Mouse (Mus musculus): ENCODE measurements around the gene Tm4sf5. TPM values are rescaled to one million over a fixed set of nuclear protein-coding genes. Genes with fewer than 3 reads are reported as not detected.

Gene Tm4sf5
- polyA plus RNA-seq, 1 experiment from 2014 or later, result 5.4 TPM

- 0 out of 2 replicates have a peak, but pooled peaks cover 2% of the 10 kb centered on the region for H3K4me1 ChIP-seq (replicated peaks)
- H3K9ac ChIP-seq, result no peak overlapping the region
- H3K4me2 ChIP-seq, result no peak overlapping the region
- H3K36me3 ChIP-seq, result no peaks in the 10 kb centered on the region
- WGBS, result 53% methylated on average over 12 of the region's 12 CpGs
- ATAC-seq (replicated peaks; ENCODE audit: insufficient number of reproducible peaks, insufficient read depth, low FRiP score, low read depth), result no peak
- no peak overlapping the region for H3K27ac ChIP-seq
- H3K4me3 ChIP-seq, result no peak overlapping the region
- no peaks in the 10 kb centered on the region for H3K27me3 ChIP-seq
- no peaks in the 10 kb centered on the region for H3K9me3 ChIP-seq (replicated peaks)
Measured at GRCm38 (mm10) chr11:70474872-70475534, 30.0 kb upstream of the Tm4sf5 start.

- Histone ChIP-seq H3K4me1 (replicated peaks) (no peaks in the 10 kb centered on the region), H3K27ac (no peak overlapping the region), H3K4me2 (no peak overlapping the region), H3K9ac (no peak overlapping the region), H3K27me3 (no peaks in the 10 kb centered on the region), H3K4me3 (no peak overlapping the region), H3K9me3 (replicated peaks) (no peaks in the 10 kb centered on the region), H3K36me3 (no peaks in the 10 kb centered on the region)
- WGBS, result 51% methylated on average over 2 of the region's 2 CpGs
- no peak for ATAC-seq (replicated peaks; ENCODE audit: insufficient number of reproducible peaks, insufficient read depth, low FRiP score, low read depth)
Measured at GRCm38 (mm10) chr11:70485498-70485897, 19.5 kb upstream of the Tm4sf5 start.

GRCm38 (mm10) chr11:70487816-70488215 lies 17.2 kb upstream of the Tm4sf5 start:
- no peak overlapping the region for H3K4me3 ChIP-seq
- H3K27me3 ChIP-seq, result no peaks in the 10 kb centered on the region
- no peaks in the 10 kb centered on the region for H3K4me1 ChIP-seq (replicated peaks)
- no peaks in the 10 kb centered on the region for H3K9me3 ChIP-seq (replicated peaks)
- H3K9ac ChIP-seq, result no peak overlapping the region
- WGBS, result 28% methylated on average over 4 of the region's 4 CpGs
- H3K4me2 ChIP-seq, result no peak overlapping the region
- ATAC-seq (replicated peaks; ENCODE audit: insufficient number of reproducible peaks, insufficient read depth, low FRiP score, low read depth), result no peak
- no peaks in the 10 kb centered on the region for H3K36me3 ChIP-seq
- H3K27ac ChIP-seq, result no peak overlapping the region

GRCm38 (mm10) chr11:70489138-70489537 lies 15.9 kb upstream of the Tm4sf5 start:
- WGBS, result 68% methylated on average over 3 of the region's 3 CpGs
- Histone ChIP-seq H3K27ac (no peak overlapping the region), H3K27me3 (no peaks in the 10 kb centered on the region), H3K4me2 (no peak overlapping the region), H3K36me3 (no peaks in the 10 kb centered on the region), H3K9ac (no peak overlapping the region), H3K9me3 (replicated peaks) (no peaks in the 10 kb centered on the region), H3K4me1 (replicated peaks) (no peaks in the 10 kb centered on the region), H3K4me3 (no peak overlapping the region)
- no peak for ATAC-seq (replicated peaks; ENCODE audit: insufficient number of reproducible peaks, insufficient read depth, low FRiP score, low read depth)

- Histone ChIP-seq H3K27me3 (no peaks in the 10 kb centered on the region), H3K36me3 (no peaks in the 10 kb centered on the region), H3K4me2 (no peak overlapping the region), H3K4me3 (no peak overlapping the region), H3K4me1 (replicated peaks) (no peaks in the 10 kb centered on the region), H3K9ac (no peak overlapping the region), H3K27ac (no peak overlapping the region), H3K9me3 (replicated peaks) (no peaks in the 10 kb centered on the region)
- WGBS, result 70% methylated on average over 6 of the region's 6 CpGs
- ATAC-seq (replicated peaks; ENCODE audit: insufficient number of reproducible peaks, insufficient read depth, low FRiP score, low read depth), result no peak
Measured at GRCm38 (mm10) chr11:70489684-70490083, 15.4 kb upstream of the Tm4sf5 start.

GRCm38 (mm10) chr11:70499566-70500475 lies 5.2 kb upstream of the Tm4sf5 start:
- Histone ChIP-seq H3K27ac (no peak overlapping the region), H3K4me3 (no peak overlapping the region), H3K4me1 (replicated peaks) (no peaks in the 10 kb centered on the region), H3K27me3 (0 out of 2 replicates have a peak, but pooled peaks cover 5% of the 10 kb centered on the region), H3K36me3 (no peaks in the 10 kb centered on the region), H3K4me2 (no peak overlapping the region), H3K9ac (no peak overlapping the region), H3K9me3 (replicated peaks) (no peaks in the 10 kb centered on the region)
- no peak for ATAC-seq (replicated peaks; ENCODE audit: insufficient number of reproducible peaks, insufficient read depth, low FRiP score, low read depth)
- WGBS, result 66% methylated on average over 14 of the region's 14 CpGs

- Histone ChIP-seq H3K36me3 (no peaks in the 10 kb centered on the region), H3K9me3 (replicated peaks) (no peaks in the 10 kb centered on the region), H3K4me1 (replicated peaks) (no peaks in the 10 kb centered on the region), H3K4me3 (no peak overlapping the region), H3K4me2 (no peak overlapping the region), H3K27ac (no peak overlapping the region), H3K9ac (no peak overlapping the region), H3K27me3 (0 out of 2 replicates have a peak, but pooled peaks cover 9% of the 10 kb centered on the region)
- no peak for ATAC-seq (replicated peaks; ENCODE audit: insufficient number of reproducible peaks, insufficient read depth, low FRiP score, low read depth)
- WGBS, result 81% methylated on average over 1 of the region's 1 CpGs
Measured at GRCm38 (mm10) chr11:70500476-70500812, 4.6 kb upstream of the Tm4sf5 start.

- Histone ChIP-seq H3K36me3 (no peaks in the 10 kb centered on the region), H3K27ac (no peak overlapping the region), H3K9me3 (replicated peaks) (no peaks in the 10 kb centered on the region), H3K27me3 (0 out of 2 replicates have a peak, but pooled peaks cover 10% of the 10 kb centered on the region), H3K4me2 (no peak overlapping the region), H3K4me3 (no peak overlapping the region), H3K4me1 (replicated peaks) (no peaks in the 10 kb centered on the region), H3K9ac (no peak overlapping the region)
- WGBS, result 62% methylated on average over 3 of the region's 3 CpGs
- no peak for ATAC-seq (replicated peaks; ENCODE audit: insufficient number of reproducible peaks, insufficient read depth, low FRiP score, low read depth)
Measured at GRCm38 (mm10) chr11:70502018-70502417, 3.0 kb upstream of the Tm4sf5 start.

GRCm38 (mm10) chr11:70506385-70506784 lies 1.3 kb downstream of the Tm4sf5 start:
- no peak overlapping the region for H3K4me3 ChIP-seq
- H3K27me3 ChIP-seq, result peaks cover 23% of the 10 kb centered on the region
- H3K4me1 ChIP-seq (replicated peaks), result peaks cover 7% of the 10 kb centered on the region; the same call in 1 of the 2 replicates
- ATAC-seq (replicated peaks; ENCODE audit: insufficient number of reproducible peaks, insufficient read depth, low FRiP score, low read depth), result no peak
- H3K9ac ChIP-seq, result no peak overlapping the region
- no peak overlapping the region for H3K27ac ChIP-seq
- H3K9me3 ChIP-seq (replicated peaks), result no peaks in the 10 kb centered on the region
- no peaks in the 10 kb centered on the region for H3K36me3 ChIP-seq
- 24% methylated on average over 4 of the region's 4 CpGs for WGBS
- no peak overlapping the region; the same call in 1 of the 2 replicates for H3K4me2 ChIP-seq

GRCm38 (mm10) chr11:70506962-70507515 lies 2.0 kb downstream of the Tm4sf5 start:
- 63% methylated on average over 7 of the region's 7 CpGs for WGBS
- Histone ChIP-seq H3K4me3 (no peak overlapping the region), H3K36me3 (no peaks in the 10 kb centered on the region), H3K27me3 (peaks cover 23% of the 10 kb centered on the region), H3K4me1 (replicated peaks) (peaks cover 7% of the 10 kb centered on the region; the same call in 1 of the 2 replicates), H3K4me2 (no peak overlapping the region), H3K9me3 (replicated peaks) (no peaks in the 10 kb centered on the region), H3K9ac (no peak overlapping the region), H3K27ac (no peak overlapping the region)
- no peak for ATAC-seq (replicated peaks; ENCODE audit: insufficient number of reproducible peaks, insufficient read depth, low FRiP score, low read depth)

GRCm38 (mm10) chr11:70509753-70510564 lies 4.9 kb downstream of the Tm4sf5 start:
- Histone ChIP-seq H3K27me3 (peaks cover 18% of the 10 kb centered on the region), H3K9ac (no peak overlapping the region), H3K4me1 (replicated peaks) (peaks cover 7% of the 10 kb centered on the region; the same call in 1 of the 2 replicates), H3K9me3 (replicated peaks) (no peaks in the 10 kb centered on the region), H3K4me3 (no peak overlapping the region), H3K36me3 (no peaks in the 10 kb centered on the region), H3K27ac (no peak overlapping the region), H3K4me2 (0 out of 2 replicates have a peak overlapping the region, but pooled peaks have one; percentile 1)
- WGBS, result 9% methylated on average over 19 of the region's 19 CpGs
- ATAC-seq (replicated peaks; ENCODE audit: insufficient number of reproducible peaks, insufficient read depth, low FRiP score, low read depth), result no peak
